Mouse (Mus musculus) E14TG2a.4 (cell line): ENCODE data around the gene Fcgr1.
A peak's percentile ranks its signal among the peaks of the same experiment; 100 is the strongest.

Source experiments
- CTCF ChIP-seq: conservative IDR thresholded peaks from 2 replicates; pipeline ENCODE4 v1.5.1; 2014; ENCODE audit warnings: low read length
- NANOG ChIP-seq: IDR thresholded peaks from 2 replicates; pipeline ENCODE4 v1.6.1; 2014; ENCODE audit warnings: borderline replicate concordance, low read length, mixed read lengths

GRCm38 (mm10) chr3:96284457-96284856 is 9.3 kb downstream of the Fcgr1 start:
- peak; percentile 44 for TF ChIP-seq CTCF
- TF ChIP-seq NANOG, result no peak
